Mouse (Mus musculus) 416B (cell line): ENCODE measurements at regions not wholly inside any gene's neighbourhood (a gene's known extent, or its start where the extent isn't known, plus 50 kb on each side); places are given as distances from the start of the nearest gene placed in this dataset.

Experiments
- DNase-seq: peaks from one replicate; pipeline ENCODE4 v3.0.0; 2011; ENCODE audit warnings: low read depth

- DNase-seq, result no peak
Observed at GRCm38 (mm10) chr16:29147766-29148165, 61.7 kb upstream of the Hrasls start.

- DNase-seq, result no peak
Observed at GRCm38 (mm10) chr16:29119217-29119616, 90.3 kb upstream of the Hrasls start.

- no peak for DNase-seq
Observed at GRCm38 (mm10) chr16:29096791-29097190, 112.7 kb upstream of the Hrasls start.

- no peak for DNase-seq
Observed at GRCm38 (mm10) chr16:29065961-29066360, 136.5 kb upstream of the Mb21d2 start.

GRCm38 (mm10) chr16:29065097-29065785 lies 135.8 kb upstream of the Mb21d2 start:
- no peak for DNase-seq

GRCm38 (mm10) chr16:29063377-29063776 lies 133.9 kb upstream of the Mb21d2 start:
- no peak for DNase-seq

- no peak for DNase-seq
Observed at GRCm38 (mm10) chr16:29057076-29057475, 127.6 kb upstream of the Mb21d2 start.

GRCm38 (mm10) chr16:29054423-29054822 lies 125.0 kb upstream of the Mb21d2 start:
- DNase-seq, result no peak

GRCm38 (mm10) chr16:29046453-29046993 lies 117.0 kb upstream of the Mb21d2 start:
- DNase-seq, result no peak

GRCm38 (mm10) chr16:29035523-29035922 lies 106.0 kb upstream of the Mb21d2 start:
- DNase-seq, result no peak

- peak; percentile 0 for DNase-seq
Observed at GRCm38 (mm10) chr16:29034053-29034794, 104.8 kb upstream of the Mb21d2 start.

- no peak for DNase-seq
Observed at GRCm38 (mm10) chr16:29033357-29033756, 103.9 kb upstream of the Mb21d2 start.

GRCm38 (mm10) chr16:29027856-29028255 lies 98.4 kb upstream of the Mb21d2 start:
- DNase-seq, result no peak

- no peak for DNase-seq
Observed at GRCm38 (mm10) chr16:29001249-29001648, 71.8 kb upstream of the Mb21d2 start.

GRCm38 (mm10) chr16:28999641-29000040 lies 70.2 kb upstream of the Mb21d2 start:
- no peak for DNase-seq

GRCm38 (mm10) chr16:28996629-28997028 lies 67.2 kb upstream of the Mb21d2 start:
- no peak for DNase-seq

- DNase-seq, result no peak
Observed at GRCm38 (mm10) chr16:28990666-28991065, 61.2 kb upstream of the Mb21d2 start.

GRCm38 (mm10) chr16:28984931-28985330 lies 55.5 kb upstream of the Mb21d2 start:
- no peak for DNase-seq

GRCm38 (mm10) chr16:28982901-28983300 lies 53.4 kb upstream of the Mb21d2 start:
- DNase-seq, result no peak
